Mouse (Mus musculus) testis, postnatal 14 days (tissue): Measurements from ENCODE around the gene Sac3d1.

ENCODE experiments used
- DNase-seq: peaks from one replicate; pipeline ENCODE4 v3.0.0; 2021; ENCODE audit warnings: low spot score

Sac3d1 gene

DNA sequence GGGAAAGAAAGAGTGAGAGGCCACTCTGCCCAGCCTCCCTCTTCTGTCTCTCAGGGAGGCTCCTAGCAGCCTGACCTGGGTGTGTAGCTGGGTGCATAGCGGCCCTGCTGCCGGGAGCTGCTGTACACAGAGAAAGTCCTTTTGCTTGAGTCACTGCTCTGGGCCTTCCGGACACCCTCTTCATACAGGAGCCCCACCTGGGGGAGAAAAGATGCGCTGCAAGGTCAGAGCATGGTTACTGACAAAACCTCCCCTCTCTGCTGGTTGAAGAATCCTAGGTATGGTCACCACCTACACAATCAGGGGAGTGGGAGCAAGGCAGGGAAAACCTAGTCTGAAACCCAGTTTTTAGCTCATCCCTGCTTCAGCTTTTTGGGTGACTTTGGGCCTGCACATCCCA lies 49.5 kb downstream of the Sac3d1 start:
- DNase-seq = no peak

DNA sequence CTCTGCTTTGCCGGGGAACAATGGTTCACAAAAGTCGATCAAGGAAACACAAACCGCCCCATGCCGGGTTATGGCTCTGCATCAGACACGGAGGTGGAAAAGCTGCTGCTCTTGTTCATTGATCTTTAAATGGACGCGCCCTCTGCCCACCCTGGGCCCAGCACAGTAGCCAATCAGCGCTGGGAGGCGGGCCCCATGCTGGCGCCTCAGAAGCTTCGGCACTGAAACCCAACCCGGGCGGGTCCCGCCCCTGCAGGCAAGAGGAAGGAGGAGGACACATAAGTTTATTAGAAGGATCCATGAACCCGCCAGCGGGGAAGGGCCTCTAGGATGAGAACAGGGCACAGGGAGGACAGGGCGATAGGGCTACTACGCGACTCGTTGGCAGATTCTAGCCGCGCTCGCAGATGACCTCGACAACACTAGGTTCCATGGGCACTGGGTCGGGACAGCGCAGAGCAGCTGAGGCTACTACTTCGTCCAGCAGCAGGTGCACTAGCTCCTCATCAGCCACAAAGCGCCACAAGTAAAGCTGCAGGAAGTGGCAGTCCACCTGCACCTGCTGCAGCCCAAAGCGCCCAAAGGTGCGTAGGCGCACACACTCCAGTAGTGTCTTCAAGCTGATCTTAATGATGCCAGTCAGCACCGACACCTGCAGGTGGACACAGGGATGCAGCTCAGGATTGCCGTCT lies 50.6 kb downstream of the Sac3d1 start, which contains the start of gene Tm7sf2:
Tm7sf2 (minus strand) TSS at position 650 of the 692 bp plus-strand sequence.
- peak; percentile 86 for DNase-seq

DNA sequence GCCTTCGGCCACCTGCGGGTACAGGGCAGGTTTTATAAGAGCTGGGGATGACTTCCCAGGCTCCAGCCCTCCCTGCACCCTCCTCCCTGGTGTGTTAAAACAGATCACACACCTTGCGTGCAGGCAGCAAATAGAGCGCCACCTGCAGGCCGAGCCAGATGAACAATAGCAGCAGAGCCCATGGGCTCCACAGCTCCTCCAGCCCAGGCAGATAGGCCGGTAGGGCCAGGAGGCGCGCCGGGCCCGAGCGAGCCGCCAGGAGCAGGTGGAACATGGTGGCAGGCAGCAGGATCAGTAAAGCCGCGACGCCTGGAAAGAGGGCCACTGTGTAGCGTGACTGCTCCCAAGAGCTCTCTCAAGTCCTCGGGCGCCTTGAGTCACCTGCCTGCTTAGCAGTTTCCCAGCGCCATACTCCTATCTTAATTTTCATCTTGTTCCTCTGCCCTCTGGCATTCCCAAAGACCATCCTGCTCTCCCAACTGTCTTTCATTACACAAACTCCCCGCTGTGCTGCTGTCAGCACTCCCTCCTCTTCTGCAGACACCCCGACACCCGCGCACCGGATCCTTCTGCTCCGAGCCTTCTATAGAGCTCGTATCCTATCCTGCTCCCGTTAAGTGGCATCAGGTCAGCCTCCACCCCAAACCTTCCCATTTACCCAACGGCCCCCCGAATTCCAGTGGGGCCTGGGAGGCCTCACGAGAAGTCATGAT lies 51.3 kb downstream of the Sac3d1 start:
- DNase-seq = peak; percentile 84

DNA sequence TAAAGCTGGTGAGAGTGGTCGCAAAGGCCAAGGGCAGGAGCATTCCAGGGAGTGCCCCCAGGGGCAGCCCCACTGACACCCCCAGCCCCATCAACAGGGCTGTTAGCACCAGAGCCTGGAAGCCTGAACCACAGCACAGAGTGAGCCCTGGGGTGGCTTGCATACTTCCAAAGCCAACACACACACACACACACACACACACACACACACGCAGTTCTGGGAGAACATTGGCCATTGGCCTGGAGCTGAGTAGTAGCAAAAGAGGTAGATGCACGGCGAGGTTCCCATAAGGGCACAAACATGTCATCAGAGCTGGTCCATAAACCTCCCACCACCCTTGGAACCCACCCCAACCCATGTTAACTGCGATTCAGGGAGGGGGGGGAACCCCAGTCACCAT lies 51.9 kb downstream of the Sac3d1 start:
- DNase-seq = no peak
